Comparison of ENCODE assay signal across 24 mouse cellular contexts in genomic region chr1:62622447-62622846, GRCm38 (mm10).
"Had no signal": no experiment of that assay in that cellular context is flagged by ENCODE, and none has a peak within 500 bp of the region (broad histone marks: within the 10 kb centered on the region; RNA-seq: fewer than 3 reads in every experiment).

No protein-coding gene starts in this region.

- ATAC-seq: forebrain, postnatal 0 days; hindbrain, postnatal 0 days; intestine, embryonic 16.5 days had no signal

- H3K9ac ChIP-seq: forebrain, postnatal 0 days; heart, embryonic 13.5 days; heart, embryonic 15.5 days; hindbrain, embryonic 13.5 days; hindbrain, embryonic 15.5 days; kidney, embryonic 15.5 days; limb, embryonic 13.5 days had no signal

- H3K36me3 ChIP-seq: heart, embryonic 13.5 days; heart, embryonic 15.5 days; hindbrain, embryonic 13.5 days; hindbrain, embryonic 15.5 days; kidney, embryonic 15.5 days; limb, embryonic 13.5 days had no signal

- DNase-seq: forebrain, postnatal 0 days; gastrocnemius, postnatal 14 days; gastrocnemius, postnatal 36 days; heart, adult 2 months; heart, postnatal 14 days; heart, postnatal 36 days; kidney, adult 11 months; kidney, adult 2 months; kidney, adult 9 months; kidney, postnatal 14 days; kidney, postnatal 36 days; layer of hippocampus, adult 9-11 months; layer of hippocampus, postnatal 36 days; left cerebral cortex, postnatal 4 days had no signal

- H3K4me1 ChIP-seq: hindbrain, embryonic 13.5 days; hindbrain, embryonic 15.5 days had no signal

- H3K27me3 ChIP-seq: heart, embryonic 13.5 days; heart, embryonic 15.5 days; hindbrain, embryonic 13.5 days; hindbrain, embryonic 15.5 days; kidney, embryonic 15.5 days had no signal

- H3K4me2 ChIP-seq: heart, embryonic 11.5 days; heart, embryonic 13.5 days; heart, embryonic 15.5 days; hindbrain, embryonic 13.5 days; hindbrain, embryonic 15.5 days; kidney, embryonic 15.5 days; limb, embryonic 13.5 days had no signal

- H3K4me3 ChIP-seq: heart, adult 2 months; heart, embryonic 13.5 days; heart, embryonic 15.5 days; hindbrain, embryonic 13.5 days; hindbrain, embryonic 15.5 days; kidney, embryonic 15.5 days; limb, embryonic 13.5 days had no signal

- H3K27ac ChIP-seq: heart, adult 2 months; heart, embryonic 13.5 days; heart, embryonic 15.5 days; hindbrain, embryonic 13.5 days; hindbrain, embryonic 15.5 days; hindbrain, postnatal 0 days; kidney, embryonic 15.5 days; kidney, postnatal 0 days; limb, embryonic 13.5 days had no signal

- H3K9me3 ChIP-seq: heart, embryonic 13.5 days; heart, embryonic 15.5 days; hindbrain, embryonic 13.5 days; hindbrain, embryonic 15.5 days; kidney, embryonic 15.5 days; limb, embryonic 13.5 days had no signal
